Mouse (Mus musculus) midbrain, embryonic 16.5 days (tissue): ENCODE measurements around the gene Ccdc12. TPM values are rescaled to one million over a fixed set of nuclear protein-coding genes. Genes with fewer than 3 reads are reported as not detected.

ENCODE experiments used
- ATAC-seq: fragments of 200-750 bp; cut with Nextera tagmentation; 2 replicates; pipeline ENCODE4 v1.8.0; 2017; ENCODE audit warnings: moderate TSS enrichment
- H3K27ac ChIP-seq: fragments of 300-500 bp; sonication (generic); 2 replicates; pipeline ENCODE4 v1.5.1; 2014; ENCODE audit warnings: mild to moderate bottlenecking, low read length, mixed read lengths
- H3K27me3 ChIP-seq: fragments of 300-500 bp; sonication (generic); 2 replicates; pipeline ENCODE4 v1.6.1; 2014; ENCODE audit warnings: low read depth, low read length, mixed read lengths; ENCODE audit not compliant: control insufficient read depth, insufficient read depth
- H3K36me3 ChIP-seq: fragments of 300-500 bp; sonication (generic); 2 replicates; pipeline ENCODE4 v1.6.1; 2014; ENCODE audit warnings: mild to moderate bottlenecking, low read length, moderate library complexity, mixed read lengths; ENCODE audit not compliant: control insufficient read depth, insufficient read depth
- H3K4me1 ChIP-seq: fragments of 300-500 bp; sonication (generic); 2 replicates; pipeline ENCODE4 v1.6.1; 2014; ENCODE audit warnings: mild to moderate bottlenecking, low read length, mixed read lengths; ENCODE audit not compliant: control insufficient read depth, insufficient read depth
- H3K4me2 ChIP-seq: fragments of 300-500 bp; sonication (generic); 2 replicates; pipeline ENCODE4 v1.6.1; 2014; ENCODE audit warnings: mild to moderate bottlenecking, low read length, mixed read lengths
- H3K4me3 ChIP-seq: fragments of 300-500 bp; sonication (generic); 2 replicates; pipeline ENCODE4 v1.5.1; 2014; ENCODE audit warnings: low read depth, mild to moderate bottlenecking, low read length, moderate library complexity, mixed read lengths
- H3K9ac ChIP-seq: fragments of 300-500 bp; sonication (generic); 2 replicates; pipeline ENCODE4 v1.6.1; 2014; ENCODE audit warnings: low read depth, low read length, mixed read lengths
- H3K9me3 ChIP-seq: fragments of 300-500 bp; sonication (generic); replicated peaks from 2 replicates; pipeline ENCODE4 v1.6.1; 2014; ENCODE audit warnings: mild to moderate bottlenecking, low read length, mixed read lengths; ENCODE audit not compliant: control insufficient read depth, poor library complexity, severe bottlenecking
- WGBS: fragments of 180-500 bp; shearing (Covaris S2); extraction: QIAGEN DNeasy Blood & Tissue Kit; methylation state at CpG from one replicate; pipeline ENCODE4 v1.1.7; 2014; 5-methylcytosine and 5-hydroxymethylcytosine counted together
- polyA plus RNA-seq: library from polyadenylated mRNA; unstranded; fragments of >200 nt; fragmentation: Nextera tagmentation; extraction: Ambion mirVana; gene quantifications from 2 replicates; pipeline ENCODE4 v1.2.1, GENCODE M21; 2015

Gene Ccdc12
- polyA plus RNA-seq, 1 experiment from 2014 or later: 93.3 TPM

GRCm38 (mm10) chr9:110702848-110703247 is 46.5 kb downstream of the Ccdc12 start:
- no peaks in the 10 kb centered on the region for H3K27me3 ChIP-seq
- no peak overlapping the region for H3K9ac ChIP-seq
- no peaks in the 10 kb centered on the region for H3K4me1 ChIP-seq
- no peak for ATAC-seq
- no peak overlapping the region for H3K4me3 ChIP-seq
- H3K4me2 ChIP-seq: no peak overlapping the region
- WGBS: 100% methylated on average over 1 of the region's 1 CpGs
- H3K27ac ChIP-seq: no peak overlapping the region
- H3K9me3 ChIP-seq: no peaks in the 10 kb centered on the region
- no peaks in the 10 kb centered on the region for H3K36me3 ChIP-seq

- Histone ChIP-seq H3K9ac (no peak overlapping the region), H3K9me3 (no peaks in the 10 kb centered on the region), H3K27ac (no peak overlapping the region), H3K27me3 (no peaks in the 10 kb centered on the region), H3K36me3 (no peaks in the 10 kb centered on the region), H3K4me1 (no peaks in the 10 kb centered on the region), H3K4me3 (no peak overlapping the region), H3K4me2 (no peak overlapping the region)
- no peak for ATAC-seq
- 91% methylated on average over 6 of the region's 6 CpGs for WGBS
Observed at GRCm38 (mm10) chr9:110703951-110704350, 47.6 kb downstream of the Ccdc12 start.

GRCm38 (mm10) chr9:110706784-110707183 is 50.5 kb downstream of the Ccdc12 start:
- no peak for ATAC-seq
- Histone ChIP-seq H3K36me3 (no peaks in the 10 kb centered on the region), H3K4me2 (no peak overlapping the region), H3K9ac (no peak overlapping the region), H3K27me3 (no peaks in the 10 kb centered on the region), H3K9me3 (no peaks in the 10 kb centered on the region), H3K27ac (no peak overlapping the region), H3K4me1 (no peaks in the 10 kb centered on the region), H3K4me3 (no peak overlapping the region)
- 90% methylated on average over 5 of the region's 5 CpGs for WGBS

- Histone ChIP-seq H3K4me2 (no peak overlapping the region), H3K9ac (no peak overlapping the region)
- 53% methylated on average over 5 of the region's 5 CpGs for WGBS
Observed at GRCm38 (mm10) chr9:110709640-110710258, 53.4 kb downstream of the Ccdc12 start.

DNA sequence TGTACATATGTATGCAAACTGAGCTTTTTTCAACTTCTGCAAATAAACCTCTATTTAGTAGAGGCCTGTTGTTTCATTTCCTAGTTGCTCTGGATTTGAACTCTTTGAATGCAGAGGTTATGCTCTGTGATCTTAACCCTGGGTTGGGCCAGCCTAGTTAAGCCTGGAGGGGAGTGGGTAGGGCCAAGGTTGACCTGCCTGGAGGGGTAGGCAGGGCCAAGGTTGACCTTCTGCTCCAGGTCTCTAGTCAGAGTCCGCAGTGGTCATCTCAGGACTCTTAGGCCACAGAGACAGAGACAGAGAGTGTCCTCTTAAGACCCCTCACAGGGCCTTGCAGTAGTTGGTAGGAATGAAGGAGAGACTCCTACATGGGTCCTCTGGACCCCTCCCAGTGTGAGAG is 55.2 kb downstream of the Ccdc12 start:
- Histone ChIP-seq H3K4me3 (no peak overlapping the region), H3K9ac (no peak overlapping the region), H3K27ac (no peak overlapping the region), H3K4me1 (no peaks in the 10 kb centered on the region), H3K36me3 (peaks cover 6% of the 10 kb centered on the region; the same call in 1 of the 2 replicates), H3K27me3 (no peaks in the 10 kb centered on the region), H3K9me3 (no peaks in the 10 kb centered on the region), H3K4me2 (no peak overlapping the region)
- 89% methylated on average over 1 of the region's 1 CpGs for WGBS
- ATAC-seq: no peak

More at GRCm38 (mm10) chr9:110709640-110710258, 53.4 kb downstream of the Ccdc12 start:
- H3K4me1 ChIP-seq: no peaks in the 10 kb centered on the region
- peak; percentile 67; the same call in 1 of the 2 replicates for ATAC-seq
- no peak overlapping the region for H3K27ac ChIP-seq
- H3K36me3 ChIP-seq: peaks cover 6% of the 10 kb centered on the region; the same call in 1 of the 2 replicates
- H3K4me3 ChIP-seq: no peak overlapping the region
- H3K27me3 ChIP-seq: no peaks in the 10 kb centered on the region
- H3K9me3 ChIP-seq: no peaks in the 10 kb centered on the region

DNA sequence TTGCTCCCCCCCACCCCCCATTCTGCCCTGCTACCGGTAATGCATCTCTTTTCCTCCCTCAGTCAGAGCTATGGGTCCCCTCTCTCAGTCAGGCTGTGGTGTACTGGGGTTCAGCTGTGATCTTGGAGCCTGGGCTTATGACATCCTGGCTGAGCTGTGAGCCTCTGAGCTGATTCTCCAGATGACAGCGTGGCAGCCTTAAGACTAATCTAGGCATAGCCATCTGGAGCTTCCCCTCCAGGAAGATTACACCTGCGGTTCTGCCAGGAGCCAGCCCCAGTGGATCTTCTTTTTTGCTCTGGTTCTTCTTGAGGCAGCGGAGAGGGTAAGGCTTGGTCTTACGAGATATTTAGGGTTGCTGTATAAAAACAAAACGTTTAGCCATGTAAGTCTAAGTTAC is 55.7 kb downstream of the Ccdc12 start:
- H3K4me3 ChIP-seq: no peak overlapping the region
- no peaks in the 10 kb centered on the region for H3K27me3 ChIP-seq
- WGBS: 86% methylated on average over 6 of the region's 6 CpGs

GRCm38 (mm10) chr9:110712545-110712944 is 56.2 kb downstream of the Ccdc12 start:
- Histone ChIP-seq H3K4me2 (no peak overlapping the region), H3K4me3 (no peak overlapping the region), H3K27me3 (no peaks in the 10 kb centered on the region), H3K27ac (no peak overlapping the region), H3K4me1 (no peaks in the 10 kb centered on the region), H3K9ac (no peak overlapping the region), H3K9me3 (no peaks in the 10 kb centered on the region), H3K36me3 (peaks cover 6% of the 10 kb centered on the region; the same call in 1 of the 2 replicates)
- WGBS: 91% methylated on average over 4 of the region's 4 CpGs
- ATAC-seq: no peak

More for the DNA sequence above, 55.7 kb downstream of the Ccdc12 start:
- ATAC-seq: no peak
- Histone ChIP-seq H3K4me2 (no peak overlapping the region), H3K36me3 (peaks cover 6% of the 10 kb centered on the region; the same call in 1 of the 2 replicates), H3K4me1 (no peaks in the 10 kb centered on the region), H3K27ac (no peak overlapping the region), H3K9me3 (no peaks in the 10 kb centered on the region), H3K9ac (no peak overlapping the region)

GRCm38 (mm10) chr9:110713389-110713788 is 57.1 kb downstream of the Ccdc12 start:
- Histone ChIP-seq H3K4me3 (no peak overlapping the region), H3K4me1 (no peaks in the 10 kb centered on the region), H3K27ac (no peak overlapping the region), H3K27me3 (no peaks in the 10 kb centered on the region), H3K4me2 (no peak overlapping the region), H3K9ac (no peak overlapping the region), H3K9me3 (no peaks in the 10 kb centered on the region), H3K36me3 (peaks cover 6% of the 10 kb centered on the region; the same call in 1 of the 2 replicates)
- 84% methylated on average over 1 of the region's 1 CpGs for WGBS
- no peak for ATAC-seq

GRCm38 (mm10) chr9:110715426-110715825 is 59.1 kb downstream of the Ccdc12 start:
- Histone ChIP-seq H3K27ac (no peak overlapping the region), H3K4me1 (no peaks in the 10 kb centered on the region), H3K27me3 (no peaks in the 10 kb centered on the region), H3K4me3 (no peak overlapping the region), H3K4me2 (no peak overlapping the region), H3K9ac (no peak overlapping the region), H3K9me3 (no peaks in the 10 kb centered on the region), H3K36me3 (peaks cover 6% of the 10 kb centered on the region; the same call in 1 of the 2 replicates)
- ATAC-seq: no peak
- WGBS: 74% methylated on average over 1 of the region's 1 CpGs
